Mouse (Mus musculus) liver, postnatal 0 days (tissue): Measurements from ENCODE around the gene Prss8. TPM values are rescaled to one million over a fixed set of nuclear protein-coding genes. Genes with fewer than 3 reads are reported as not detected.

Source experiments
- ATAC-seq: fragments of 200-750 bp; cut with Nextera tagmentation; 2 replicates; pipeline ENCODE4 v1.8.0; 2017; ENCODE audit warnings: mild to moderate bottlenecking, moderate library complexity
- DNase-seq: peaks from one replicate; pipeline ENCODE4 v3.0.0-alpha.2; 2016
- H3K27ac ChIP-seq: fragments of 300-500 bp; sonication (generic); 2 replicates; pipeline ENCODE4 v1.5.1; 2014; ENCODE audit warnings: antibody characterized with exemption, moderate library complexity, mild to moderate bottlenecking, low read depth
- H3K27me3 ChIP-seq: fragments of 300-500 bp; sonication (generic); 2 replicates; pipeline ENCODE4 v1.6.1; 2014; ENCODE audit warnings: low read length, control low read depth, mixed read lengths; ENCODE audit not compliant: insufficient read depth
- H3K36me3 ChIP-seq: fragments of 300-500 bp; sonication (generic); replicated peaks from 2 replicates; pipeline ENCODE4 v1.6.1; 2014; ENCODE audit warnings: mild to moderate bottlenecking, control low read depth, low read length, moderate library complexity, mixed read lengths; ENCODE audit not compliant: insufficient read depth
- H3K4me1 ChIP-seq: fragments of 300-500 bp; sonication (generic); 2 replicates; pipeline ENCODE4 v1.6.1; 2014; ENCODE audit warnings: antibody characterized with exemption, mild to moderate bottlenecking, control low read depth; ENCODE audit not compliant: insufficient read depth
- H3K4me2 ChIP-seq: fragments of 300-500 bp; sonication (generic); 2 replicates; pipeline ENCODE4 v1.6.1; 2014; ENCODE audit warnings: low read depth, mild to moderate bottlenecking, low read length, moderate library complexity, mixed read lengths
- H3K4me3 ChIP-seq: fragments of 300-500 bp; sonication (generic); 2 replicates; pipeline ENCODE4 v1.5.1; 2014; ENCODE audit warnings: low read depth, low read length
- H3K9ac ChIP-seq: fragments of 300-500 bp; sonication (generic); replicated peaks from 2 replicates; pipeline ENCODE4 v1.6.1; 2014; ENCODE audit warnings: mild to moderate bottlenecking, moderate library complexity
- H3K9me3 ChIP-seq: fragments of 300-500 bp; sonication (generic); 2 replicates; pipeline ENCODE4 v1.6.1; 2016; ENCODE audit warnings: mild to moderate bottlenecking, control low read depth, low read length, mixed read lengths
- CTCF ChIP-seq: sonication (generic); IDR thresholded peaks from 2 replicates; pipeline ENCODE4 v1.5.1; 2016; ENCODE audit warnings: antibody characterized with exemption, low read depth
- EP300 ChIP-seq: IDR thresholded peaks from 2 replicates; pipeline ENCODE4 v1.6.1; 2016; ENCODE audit warnings: antibody characterized with exemption, low read depth, mild to moderate bottlenecking
- WGBS: fragments of 180-500 bp; shearing (Covaris S2); extraction: QIAGEN DNeasy Blood & Tissue Kit; methylation state at CpG from one replicate; pipeline ENCODE4 v1.1.7; 2014; ENCODE audit not compliant: insufficient replicate concordance; 5-methylcytosine and 5-hydroxymethylcytosine counted together
- polyA plus RNA-seq: library from polyadenylated mRNA; unstranded; fragments of >200 nt; fragmentation: Nextera tagmentation; extraction: Ambion mirVana; gene quantifications from 2 replicates; pipeline ENCODE4 v1.2.1, GENCODE M21; 2015

The Prss8 gene
- polyA plus RNA-seq, 1 experiment from 2014 or later, result 13.7 TPM

DNA sequence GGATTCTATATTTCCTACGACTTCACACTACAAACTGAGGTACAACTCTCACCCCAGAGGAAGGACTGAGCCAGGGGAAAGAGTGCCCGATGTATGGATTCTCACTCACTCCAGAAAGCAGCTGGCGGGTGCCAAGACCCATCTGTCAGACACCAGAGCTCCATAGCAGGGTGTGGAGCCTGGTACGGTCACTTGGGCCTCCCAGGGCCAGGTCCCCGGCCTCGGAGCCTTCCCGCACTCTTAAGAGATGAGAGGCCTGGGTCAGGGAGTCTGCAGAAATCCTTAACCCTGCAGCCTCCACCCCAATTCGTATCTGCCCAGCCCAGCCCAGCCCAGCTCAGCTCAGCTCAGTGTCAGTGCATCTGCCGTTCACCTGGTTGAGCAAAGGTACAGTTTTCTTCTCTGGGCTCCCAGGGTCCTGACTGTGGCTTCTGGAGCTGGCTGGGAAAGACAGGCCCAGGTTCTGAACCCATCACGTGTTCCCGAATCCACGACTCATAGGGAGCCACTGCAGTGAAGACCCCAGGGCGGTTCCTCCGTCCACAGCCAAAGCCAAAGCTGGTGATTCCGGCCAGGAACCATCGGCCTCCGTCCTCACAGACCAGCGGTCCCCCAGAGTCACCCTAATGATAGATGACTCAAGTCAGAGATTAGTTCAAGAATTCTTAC is 6.4 kb upstream of the Prss8 start:
- ATAC-seq, result no peak
- H3K4me1 ChIP-seq, result peaks cover 22% of the 10 kb centered on the region
- TF ChIP-seq CTCF (no peak), EP300 (no peak)
- no peak for DNase-seq
- H3K36me3 ChIP-seq, result no peaks in the 10 kb centered on the region
- H3K9me3 ChIP-seq, result no peaks in the 10 kb centered on the region
- H3K9ac ChIP-seq, result peak overlapping the region; percentile 69
- peak overlapping the region; percentile 98 for H3K4me2 ChIP-seq
- H3K27me3 ChIP-seq, result no peaks in the 10 kb centered on the region
- H3K27ac ChIP-seq, result no peak overlapping the region
- peak overlapping the region; percentile 61 for H3K4me3 ChIP-seq
- 56% methylated on average over 18 of the region's 18 CpGs for WGBS

DNA sequence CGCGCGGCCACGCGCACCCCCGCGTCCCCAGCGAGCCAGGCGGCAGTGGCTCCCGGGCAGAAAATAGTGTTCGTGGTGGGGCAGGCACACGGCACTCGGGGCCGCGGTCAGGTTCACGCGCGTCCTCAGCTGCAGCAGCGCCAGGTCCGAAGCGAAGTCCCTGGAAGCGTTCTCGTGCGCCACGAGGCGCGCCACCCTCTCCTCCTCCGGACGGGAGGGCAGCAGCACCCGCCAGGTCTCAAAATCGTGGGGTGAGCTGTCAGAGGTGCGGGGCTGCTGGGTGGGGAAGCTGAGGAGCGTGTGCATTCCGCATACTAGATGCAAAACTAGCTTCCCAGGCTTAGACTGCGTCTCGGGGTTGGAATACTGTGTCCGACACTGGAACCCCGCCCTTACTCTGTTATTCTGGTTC is 5.8 kb upstream of the Prss8 start:
- Histone ChIP-seq H3K36me3 (no peaks in the 10 kb centered on the region), H3K4me2 (peak overlapping the region; percentile 98), H3K4me1 (peaks cover 25% of the 10 kb centered on the region), H3K27me3 (no peaks in the 10 kb centered on the region), H3K4me3 (peak overlapping the region; percentile 61), H3K9ac (peak overlapping the region; percentile 69), H3K27ac (no peak overlapping the region), H3K9me3 (no peaks in the 10 kb centered on the region)
- WGBS, result under 1% methylated on average over 38 of the region's 38 CpGs
- no peak for TF ChIP-seq EP300
- TF ChIP-seq CTCF, result no peak
- DNase-seq (no peak), ATAC-seq (peak; percentile 35)

DNA sequence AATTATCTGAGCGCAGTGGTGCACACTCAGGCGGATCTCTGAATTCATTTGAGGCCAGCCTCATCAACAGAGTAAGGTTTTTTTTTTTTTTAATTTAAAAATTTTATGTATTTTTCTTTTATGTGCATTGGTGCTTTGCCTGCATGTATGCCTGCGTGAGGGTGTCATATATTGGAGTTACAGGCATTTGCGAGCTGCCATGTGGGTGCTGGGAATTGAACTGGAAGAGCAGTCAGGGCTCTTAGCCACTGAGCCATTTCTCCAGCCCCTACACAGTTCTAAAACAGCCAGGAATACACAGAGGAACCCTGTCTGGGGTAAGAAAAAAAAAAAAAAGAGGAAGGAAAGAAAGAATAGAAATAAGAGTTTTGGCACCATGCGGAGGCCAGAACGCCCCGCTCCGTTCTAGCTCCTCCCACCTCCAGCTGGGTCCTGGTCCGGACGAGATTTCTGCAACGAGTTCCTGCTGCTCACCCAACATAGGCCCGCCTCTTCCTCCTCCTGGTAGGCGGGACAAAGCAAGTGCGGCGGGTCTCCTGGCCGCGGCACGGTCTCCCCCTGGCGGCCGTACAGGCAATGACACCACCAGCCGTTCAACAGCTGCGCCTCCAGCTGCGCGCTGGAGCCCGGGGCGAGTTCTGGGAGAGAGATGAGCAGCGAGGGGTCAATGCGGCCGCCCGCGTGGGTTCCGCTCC is 5.3 kb upstream of the Prss8 start:
- DNase-seq (peak; percentile 95), ATAC-seq (peak; percentile 89)
- Histone ChIP-seq H3K9ac (peak overlapping the region; percentile 69), H3K9me3 (no peaks in the 10 kb centered on the region), H3K27ac (peak overlapping the region; percentile 37; the same call in 1 of the 2 replicates), H3K27me3 (no peaks in the 10 kb centered on the region), H3K4me2 (peak overlapping the region; percentile 98), H3K4me1 (peaks cover 25% of the 10 kb centered on the region), H3K4me3 (peak overlapping the region; percentile 61), H3K36me3 (no peaks in the 10 kb centered on the region)
- WGBS, result 6% methylated on average over 31 of the region's 32 CpGs
- TF ChIP-seq EP300, result no peak
- TF ChIP-seq CTCF, result peak; percentile 100

DNA sequence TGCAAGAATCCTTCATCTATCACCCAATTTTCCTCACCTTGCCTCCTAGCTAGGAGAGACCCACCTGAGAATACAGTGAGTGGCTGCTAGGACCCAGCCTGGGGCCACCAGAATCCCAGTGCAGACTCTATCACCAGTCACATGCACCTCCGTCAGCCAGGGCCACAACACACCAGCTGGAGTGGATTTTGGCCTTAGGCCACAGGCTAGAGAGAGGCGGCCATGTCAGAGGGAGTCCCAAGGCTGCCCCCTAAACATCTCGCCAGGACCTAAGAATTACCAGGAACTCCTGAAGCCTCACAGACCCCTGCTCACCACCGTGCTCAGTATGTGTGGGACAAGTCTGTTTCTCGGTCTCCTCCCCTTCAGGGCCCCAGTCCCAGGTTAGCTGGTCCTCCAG is 4.2 kb upstream of the Prss8 start:
- TF ChIP-seq EP300 (no peak), CTCF (no peak)
- H3K9me3 ChIP-seq, result no peaks in the 10 kb centered on the region
- no peaks in the 10 kb centered on the region for H3K27me3 ChIP-seq
- WGBS, result 74% methylated on average over 5 of the region's 5 CpGs
- H3K9ac ChIP-seq, result no peak overlapping the region
- H3K4me2 ChIP-seq, result no peak overlapping the region
- H3K36me3 ChIP-seq, result no peaks in the 10 kb centered on the region
- H3K27ac ChIP-seq, result no peak overlapping the region
- peaks cover 25% of the 10 kb centered on the region for H3K4me1 ChIP-seq
- ATAC-seq, result no peak
- H3K4me3 ChIP-seq, result no peak overlapping the region
- DNase-seq, result no peak

DNA sequence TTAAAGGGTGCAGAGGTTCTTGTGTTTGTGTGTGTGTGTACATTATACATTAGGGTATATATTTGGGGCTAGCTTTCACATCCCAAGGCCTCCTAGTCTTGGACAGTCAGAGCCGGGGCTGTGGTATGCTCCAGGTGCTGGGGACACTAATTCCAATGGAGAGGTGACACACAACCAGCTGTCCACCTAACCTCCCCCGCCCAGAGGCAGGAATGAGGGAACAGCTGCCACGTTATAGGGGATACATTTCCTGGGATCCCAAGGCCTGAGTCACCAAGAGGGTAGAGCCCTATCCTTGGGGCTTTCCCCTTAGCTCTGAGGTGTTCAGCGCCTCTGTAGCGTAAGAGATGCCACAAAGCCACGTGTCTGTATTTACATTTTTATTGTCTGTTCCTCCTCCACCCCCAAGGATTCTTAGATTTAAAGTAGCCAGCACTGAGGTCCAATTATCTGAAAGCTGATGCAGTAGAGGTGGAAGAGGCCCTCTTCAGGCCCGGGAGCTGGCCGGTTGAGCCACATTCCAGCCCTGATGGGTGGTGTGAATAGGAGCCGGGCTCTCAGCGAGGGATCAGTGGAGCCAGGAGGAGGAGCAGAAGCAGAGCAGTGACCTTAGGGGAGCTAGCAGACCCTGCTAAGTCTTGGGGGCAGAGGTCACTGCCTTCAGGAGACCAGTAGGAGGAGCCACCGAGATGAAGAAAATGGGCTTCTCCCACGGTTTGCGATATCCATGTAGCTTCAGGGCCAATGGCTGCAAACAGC is 2.5 kb upstream of the Prss8 start:
- Histone ChIP-seq H3K4me3 (no peak overlapping the region), H3K9ac (no peak overlapping the region; the same call in 1 of the 2 replicates), H3K36me3 (no peaks in the 10 kb centered on the region), H3K4me1 (peaks cover 34% of the 10 kb centered on the region), H3K4me2 (peak overlapping the region; percentile 57; the same call in 1 of the 2 replicates), H3K27ac (peak overlapping the region; percentile 86), H3K9me3 (no peaks in the 10 kb centered on the region), H3K27me3 (no peaks in the 10 kb centered on the region)
- ATAC-seq (no peak), DNase-seq (no peak)
- no peak for TF ChIP-seq EP300
- peak; percentile 18; the same call in 1 of the 2 replicates for TF ChIP-seq CTCF
- 47% methylated on average over 13 of the region's 13 CpGs for WGBS
